Mouse (Mus musculus) erythroblast, adult 5-6 weeks (primary cell): ENCODE data around the gene Grin2c. TPM values are rescaled to one million over a fixed set of nuclear protein-coding genes. Genes with fewer than 3 reads are reported as not detected.

ENCODE experiments used
- ATAC-seq: replicated peaks from 2 replicates; pipeline ENCODE4 v1.8.0; 2016; ENCODE audit warnings: moderate number of reproducible peaks, mild to moderate bottlenecking, moderate TSS enrichment, inconsistent platforms; ENCODE audit not compliant: poor library complexity, low FRiP score, severe bottlenecking
- total RNA-seq, 2 experiments: library from RNA; stranded (forward) in 1 of 2; stranded (reverse) in 1 of 2; fragments of 150-400 nt in 1 of 2; fragments of 200-764, 138-1000 nt in 1 of 2; gene quantifications; 2 replicates each; pipeline versions ENCODE4 v1.2.3 to v1.2.4; 2015 to 2017; ENCODE audit warnings: low replicate concordance in 2 of 2

Grin2c gene
- total RNA-seq, 2 experiments from 2014 or later, result not detected

GRCm38 (mm10) chr11:115234320-115235044 is 32.6 kb downstream of the Grin2c start:
- no peak for ATAC-seq

GRCm38 (mm10) chr11:115233526-115234290 is 33.3 kb downstream of the Grin2c start:
- ATAC-seq, result no peak

GRCm38 (mm10) chr11:115232889-115233288 is 34.2 kb downstream of the Grin2c start:
- ATAC-seq, result no peak

- ATAC-seq, result no peak
Measured at GRCm38 (mm10) chr11:115231924-115232323, 35.1 kb downstream of the Grin2c start.

- no peak for ATAC-seq
Measured at GRCm38 (mm10) chr11:115231168-115231915, 35.7 kb downstream of the Grin2c start.

- ATAC-seq, result no peak
Measured at GRCm38 (mm10) chr11:115229021-115229930, 37.8 kb downstream of the Grin2c start.

- ATAC-seq, result no peak
Measured at GRCm38 (mm10) chr11:115228430-115228829, 38.6 kb downstream of the Grin2c start.

- ATAC-seq, result no peak
Measured at GRCm38 (mm10) chr11:115227640-115228039, 39.4 kb downstream of the Grin2c start.

- no peak for ATAC-seq
Measured at GRCm38 (mm10) chr11:115226811-115227491, 40.1 kb downstream of the Grin2c start.

- no peak for ATAC-seq
Measured at GRCm38 (mm10) chr11:115225301-115225700, 41.7 kb downstream of the Grin2c start.

GRCm38 (mm10) chr11:115224889-115225288 is 42.2 kb downstream of the Grin2c start:
- no peak for ATAC-seq

- ATAC-seq, result no peak
Measured at GRCm38 (mm10) chr11:115223877-115224276, 43.2 kb downstream of the Grin2c start.

GRCm38 (mm10) chr11:115223451-115223850 is 43.6 kb downstream of the Grin2c start:
- no peak for ATAC-seq

GRCm38 (mm10) chr11:115222570-115222969 is 44.5 kb downstream of the Grin2c start:
- no peak for ATAC-seq

- no peak for ATAC-seq
Measured at GRCm38 (mm10) chr11:115222077-115222476, 45.0 kb downstream of the Grin2c start.

- ATAC-seq, result no peak
Measured at GRCm38 (mm10) chr11:115219685-115220084, 47.4 kb downstream of the Grin2c start.

- ATAC-seq, result no peak
Measured at GRCm38 (mm10) chr11:115219263-115219662, 47.8 kb downstream of the Grin2c start.

GRCm38 (mm10) chr11:115217439-115218410 is 49.3 kb downstream of the Grin2c start:
- no peak for ATAC-seq
